Mouse (Mus musculus) cortical plate, adult 2 months (tissue): Measurements from ENCODE around the gene Hbq1a.

Source experiments
- CTCF ChIP-seq: fragments of 200-500 bp; IDR thresholded peaks from 2 replicates; pipeline ENCODE4 v1.5.1; 2011; ENCODE audit warnings: mild to moderate bottlenecking, control low read depth, low read length; ENCODE audit not compliant: insufficient read depth; ENCODE audit errors: extremely low read depth
- POLR2A ChIP-seq: fragments of 200-500 bp; IDR thresholded peaks from 2 replicates; pipeline ENCODE4 v1.6.1; 2011; ENCODE audit warnings: mild to moderate bottlenecking, low read length, control low read depth; ENCODE audit not compliant: insufficient read depth; ENCODE audit errors: extremely low read depth

GRCm38 (mm10) chr11:32339131-32339531 is 39.3 kb downstream of the Hbq1a start:
- TF ChIP-seq CTCF = no peak
- no peak for TF ChIP-seq POLR2A
